In genomic region chr14:55020394-55020793, GRCm38 (mm10) we compare ENCODE assay signal across 28 mouse cellular contexts. TPM values are rescaled to one million over a fixed set of nuclear protein-coding genes. Genes with fewer than 3 reads are reported as not detected.
DNase-seq lines count a peak whose midpoint lies in the region; ATAC-seq lines count a peak whose summit lies in the region.
"Had no signal": no experiment of that assay in that cellular context is flagged by ENCODE, and none has a peak within 500 bp of the region (broad histone marks: within the 10 kb centered on the region; RNA-seq: fewer than 3 reads in every experiment).

No protein-coding gene starts in this region.

- no peaks in the 10 kb centered on the region for H3K9me3 ChIP-seq in forebrain, embryonic 14.5 days (replicated peaks; ENCODE audit: control insufficient read depth, low read length)
- H3K9me3 ChIP-seq in forebrain, embryonic 16.5 days (ENCODE audit: control insufficient read depth, low read length) = no peaks in the 10 kb centered on the region
- H3K9me3 ChIP-seq in midbrain, embryonic 11.5 days (ENCODE audit: control insufficient read depth, low read length) = no peaks in the 10 kb centered on the region
- H3K9me3 ChIP-seq in midbrain, embryonic 13.5 days = no peaks in the 10 kb centered on the region
- H3K9me3 ChIP-seq in neural tube, embryonic 11.5 days (ENCODE audit: control insufficient read depth, low read length) = no peaks in the 10 kb centered on the region
- H3K9me3 ChIP-seq: embryonic facial prominence, embryonic 10.5 days; embryonic facial prominence, embryonic 13.5 days; forebrain, embryonic 12.5 days; hindbrain, embryonic 12.5 days had no signal

- no peaks in the 10 kb centered on the region for H3K27me3 ChIP-seq in forebrain, embryonic 14.5 days (replicated peaks; ENCODE audit: control insufficient read depth, insufficient read depth, low read length)
- H3K27me3 ChIP-seq in forebrain, embryonic 16.5 days (replicated peaks; ENCODE audit: control insufficient read depth, insufficient read depth, low read length) = no peaks in the 10 kb centered on the region
- no peaks in the 10 kb centered on the region for H3K27me3 ChIP-seq in midbrain, embryonic 11.5 days (ENCODE audit: control insufficient read depth, insufficient read depth, low read length)
- no peaks in the 10 kb centered on the region for H3K27me3 ChIP-seq in midbrain, embryonic 13.5 days
- no peaks in the 10 kb centered on the region for H3K27me3 ChIP-seq in neural tube, embryonic 11.5 days (ENCODE audit: control insufficient read depth, insufficient read depth, low read length)
- H3K27me3 ChIP-seq: embryonic facial prominence, embryonic 13.5 days; forebrain, embryonic 12.5 days had no signal

- ATAC-seq in forebrain, embryonic 14.5 days = no peak
- no peak for ATAC-seq in forebrain, embryonic 16.5 days
- ATAC-seq in midbrain, embryonic 11.5 days (ENCODE audit: low FRiP score) = peak; percentile 54
- no peak; the same call in 1 of the 2 replicates for ATAC-seq in midbrain, embryonic 13.5 days
- peak; percentile 46 for ATAC-seq in neural tube, embryonic 11.5 days (ENCODE audit: insufficient read depth, low FRiP score, low TSS enrichment)
- ATAC-seq: CD4-positive, CD25-positive, alpha-beta regulatory T cell, adult 4 months; forebrain, postnatal 0 days; hindbrain, embryonic 16.5 days; inflammation-experienced regulatory T-cells, adult 6 months had no signal

- H3K4me2 ChIP-seq in forebrain, embryonic 14.5 days (ENCODE audit: low read length) = no peak overlapping the region
- no peak overlapping the region for H3K4me2 ChIP-seq in forebrain, embryonic 16.5 days (ENCODE audit: low read length)
- no peak overlapping the region for H3K4me2 ChIP-seq in midbrain, embryonic 11.5 days
- no peak overlapping the region for H3K4me2 ChIP-seq in midbrain, embryonic 13.5 days (replicated peaks)
- H3K4me2 ChIP-seq in neural tube, embryonic 11.5 days (ENCODE audit: low read depth) = no peak overlapping the region
- H3K4me2 ChIP-seq: embryonic facial prominence, embryonic 13.5 days; forebrain, embryonic 12.5 days; heart, embryonic 11.5 days; hindbrain, embryonic 12.5 days had no signal

- 0 out of 2 replicates have a peak overlapping the region, but pooled peaks have one; percentile 13 for H3K9ac ChIP-seq in forebrain, embryonic 14.5 days (ENCODE audit: low read length)
- H3K9ac ChIP-seq in forebrain, embryonic 16.5 days (replicated peaks; ENCODE audit: low read depth, low read length) = no peak overlapping the region
- no peak overlapping the region for H3K9ac ChIP-seq in midbrain, embryonic 11.5 days (ENCODE audit: low read length)
- H3K9ac ChIP-seq in midbrain, embryonic 13.5 days (replicated peaks) = no peak overlapping the region
- H3K9ac ChIP-seq in neural tube, embryonic 11.5 days (ENCODE audit: low read length) = no peak overlapping the region
- H3K9ac ChIP-seq: embryonic facial prominence, embryonic 13.5 days; forebrain, embryonic 12.5 days; forebrain, postnatal 0 days; hindbrain, embryonic 12.5 days had no signal

- 64% methylated on average over 9 of the region's 9 CpGs for WGBS in forebrain, embryonic 14.5 days
- WGBS in forebrain, embryonic 16.5 days = 64% methylated on average over 9 of the region's 9 CpGs
- 29% methylated on average over 9 of the region's 9 CpGs for WGBS in midbrain, embryonic 11.5 days
- 23% methylated on average over 9 of the region's 9 CpGs for WGBS in midbrain, embryonic 13.5 days
- 74% methylated on average over 9 of the region's 9 CpGs for WGBS in neural tube, embryonic 11.5 days

- no peak overlapping the region for H3K4me3 ChIP-seq in forebrain, embryonic 14.5 days (ENCODE audit: low read depth, low read length)
- no peak overlapping the region for H3K4me3 ChIP-seq in forebrain, embryonic 16.5 days (replicated peaks; ENCODE audit: low read length)
- H3K4me3 ChIP-seq in midbrain, embryonic 11.5 days (ENCODE audit: low read depth, low read length) = no peak overlapping the region
- H3K4me3 ChIP-seq in midbrain, embryonic 13.5 days (replicated peaks) = no peak overlapping the region
- H3K4me3 ChIP-seq in neural tube, embryonic 11.5 days (ENCODE audit: low read depth, low read length) = no peak overlapping the region
- H3K4me3 ChIP-seq: embryonic facial prominence, embryonic 10.5 days; embryonic facial prominence, embryonic 13.5 days; erythroblast, embryonic 14.5 days; forebrain, embryonic 12.5 days; gastrocnemius, adult 2 months; hindbrain, embryonic 12.5 days had no signal

- H3K27ac ChIP-seq in forebrain, embryonic 14.5 days (ENCODE audit: low read depth, low read length) = no peak overlapping the region
- no peak overlapping the region for H3K27ac ChIP-seq in forebrain, embryonic 16.5 days (ENCODE audit: low read length)
- H3K27ac ChIP-seq in midbrain, embryonic 11.5 days (ENCODE audit: low read depth, low read length) = no peak overlapping the region
- no peak overlapping the region for H3K27ac ChIP-seq in midbrain, embryonic 13.5 days
- H3K27ac ChIP-seq in neural tube, embryonic 11.5 days (ENCODE audit: low read depth, low read length) = no peak overlapping the region
- H3K27ac ChIP-seq: embryonic facial prominence, embryonic 10.5 days; embryonic facial prominence, embryonic 13.5 days; forebrain, embryonic 12.5 days; gastrocnemius, adult 2 months; hindbrain, embryonic 12.5 days had no signal

- peaks cover 69% of the 10 kb centered on the region for H3K36me3 ChIP-seq in forebrain, embryonic 14.5 days (ENCODE audit: control insufficient read depth, insufficient read depth, low read length)
- H3K36me3 ChIP-seq in forebrain, embryonic 16.5 days (ENCODE audit: control insufficient read depth, insufficient read depth) = peaks cover 19% of the 10 kb centered on the region
- H3K36me3 ChIP-seq in midbrain, embryonic 11.5 days (ENCODE audit: control insufficient read depth, insufficient read depth, low read length) = peaks cover 9% of the 10 kb centered on the region
- peaks cover 41% of the 10 kb centered on the region for H3K36me3 ChIP-seq in midbrain, embryonic 13.5 days
- peaks cover 7% of the 10 kb centered on the region for H3K36me3 ChIP-seq in neural tube, embryonic 11.5 days (ENCODE audit: control insufficient read depth, insufficient read depth, low read length)

- DNase-seq in forebrain, embryonic 14.5 days (ENCODE audit: low spot score) = no peak
- peak; percentile 90 for DNase-seq in midbrain, embryonic 11.5 days (ENCODE audit: low spot score, missing footprints)
- DNase-seq in neural tube, embryonic 11.5 days (ENCODE audit: low spot score) = no peak
- DNase-seq in neural tube, embryonic 10.5 days (ENCODE audit: extremely low spot score, low spot score) = no peak
- DNase-seq: adrenal gland, adult 2 months; adrenal gland, postnatal 14 days; cerebellum, adult 11-12 months; cerebellum, adult 8-10 months; cerebellum, postnatal 14 days; forebrain, postnatal 0 days; gastrocnemius, adult 2 months; gastrocnemius, postnatal 14 days; heart, adult 11 months had no signal

- H3K4me1 ChIP-seq in forebrain, embryonic 14.5 days (ENCODE audit: control insufficient read depth, insufficient read depth, low read length) = peaks cover 4% of the 10 kb centered on the region
- H3K4me1 ChIP-seq in forebrain, embryonic 16.5 days (replicated peaks; ENCODE audit: control insufficient read depth, insufficient read depth, low read length) = peaks cover 4% of the 10 kb centered on the region
- peaks cover 5% of the 10 kb centered on the region; the same call in 1 of the 2 replicates for H3K4me1 ChIP-seq in midbrain, embryonic 11.5 days (ENCODE audit: control insufficient read depth, insufficient read depth, low read length)
- H3K4me1 ChIP-seq in midbrain, embryonic 13.5 days (replicated peaks) = peaks cover 14% of the 10 kb centered on the region
- no peaks in the 10 kb centered on the region for H3K4me1 ChIP-seq in neural tube, embryonic 11.5 days (ENCODE audit: control insufficient read depth, insufficient read depth, low read length)
- H3K4me1 ChIP-seq: embryonic facial prominence, embryonic 13.5 days had no signal

RNA-seq across cellular contexts. Expression of gene Ngdn, which starts 5.1 kb away (rescaled TPM):
- 64.1 and 72.0 TPM in 2 replicates for polyA plus RNA-seq in forebrain, embryonic 14.5 days (2014; fragmentation: Nextera tagmentation; extraction: Ambion mirVana)
- 58.8 and 61.2 TPM in 2 replicates for polyA plus RNA-seq in forebrain, embryonic 16.5 days (2015; fragmentation: Nextera tagmentation; extraction: Ambion mirVana)
- polyA plus RNA-seq in midbrain, embryonic 11.5 days (2014; fragmentation: Nextera tagmentation; extraction: Ambion mirVana) = 85.0 and 85.9 TPM in 2 replicates
- 60.4 and 62.7 TPM in 2 replicates for polyA plus RNA-seq in midbrain, embryonic 13.5 days (2015; fragmentation: Nextera tagmentation; extraction: Ambion mirVana)
- 83.9 and 92.4 TPM in 2 replicates for polyA plus RNA-seq in neural tube, embryonic 11.5 days (2014; fragmentation: Nextera tagmentation; extraction: Ambion mirVana)

RNA-seq across cellular contexts. Expression of gene Myh7, which starts 26.0 kb away (rescaled TPM):
- 5.4 and 6.5 TPM in 2 replicates for polyA plus RNA-seq in forebrain, embryonic 14.5 days (2014; fragmentation: Nextera tagmentation; extraction: Ambion mirVana)
- polyA plus RNA-seq in forebrain, embryonic 16.5 days (2015; fragmentation: Nextera tagmentation; extraction: Ambion mirVana) = 6.9 and 7.4 TPM in 2 replicates
- polyA plus RNA-seq in midbrain, embryonic 11.5 days (2014; fragmentation: Nextera tagmentation; extraction: Ambion mirVana) = 0.52 and 1.1 TPM in 2 replicates
- polyA plus RNA-seq in midbrain, embryonic 13.5 days (2015; fragmentation: Nextera tagmentation; extraction: Ambion mirVana) = 4.6 and 5.3 TPM in 2 replicates
- 15.1 and 15.6 TPM in 2 replicates for polyA plus RNA-seq in neural tube, embryonic 11.5 days (2014; fragmentation: Nextera tagmentation; extraction: Ambion mirVana)
- polyA plus RNA-seq: adrenal gland, adult 2 months; CD4-positive, CD25-positive, alpha-beta regulatory T cell, adult 4 months; erythroblast, embryonic 14.5 days; inflammation-experienced regulatory T-cells, adult 6 months had no signal

RNA-seq across cellular contexts. Expression of gene Gm17428, which starts 43.7 kb away (rescaled TPM):
- not detected in 2 replicates for polyA plus RNA-seq in forebrain, embryonic 14.5 days (2014; fragmentation: Nextera tagmentation; extraction: Ambion mirVana)
- not detected in 2 replicates for polyA plus RNA-seq in forebrain, embryonic 16.5 days (2015; fragmentation: Nextera tagmentation; extraction: Ambion mirVana)
- polyA plus RNA-seq in midbrain, embryonic 11.5 days (2014; fragmentation: Nextera tagmentation; extraction: Ambion mirVana) = not detected in 2 replicates
- polyA plus RNA-seq in midbrain, embryonic 13.5 days (2015; fragmentation: Nextera tagmentation; extraction: Ambion mirVana) = not detected in 2 replicates
- polyA plus RNA-seq in neural tube, embryonic 11.5 days (2014; fragmentation: Nextera tagmentation; extraction: Ambion mirVana) = not detected in 2 replicates
- polyA plus RNA-seq: adrenal gland, adult 2 months; C2C12; CD4-positive, CD25-positive, alpha-beta regulatory T cell, adult 4 months; embryonic facial prominence, embryonic 10.5 days; embryonic facial prominence, embryonic 13.5 days; erythroblast, embryonic 14.5 days; forebrain, embryonic 12.5 days; forebrain, postnatal 0 days; frontal cortex, adult 2 months; heart, embryonic 11.5 days; heart, embryonic 14.5 days; heart, postnatal 0 days; hindbrain, embryonic 12.5 days; hindbrain, embryonic 16.5 days; inflammation-experienced regulatory T-cells, adult 6 months had no signal

RNA-seq across cellular contexts. Expression of gene Myh6, which starts 53.7 kb away (rescaled TPM):
- 0.91 and 1.2 TPM in 2 replicates for polyA plus RNA-seq in forebrain, embryonic 14.5 days (2014; fragmentation: Nextera tagmentation; extraction: Ambion mirVana)
- 0.65 and 0.99 TPM in 2 replicates for polyA plus RNA-seq in forebrain, embryonic 16.5 days (2015; fragmentation: Nextera tagmentation; extraction: Ambion mirVana)
- polyA plus RNA-seq in midbrain, embryonic 11.5 days (2014; fragmentation: Nextera tagmentation; extraction: Ambion mirVana) = 0.51 TPM in 1 of 2 replicates, not detected in the other
- polyA plus RNA-seq in midbrain, embryonic 13.5 days (2015; fragmentation: Nextera tagmentation; extraction: Ambion mirVana) = 0.75 and 1.3 TPM in 2 replicates
- 3.2 and 4.7 TPM in 2 replicates for polyA plus RNA-seq in neural tube, embryonic 11.5 days (2014; fragmentation: Nextera tagmentation; extraction: Ambion mirVana)
- polyA plus RNA-seq: adrenal gland, adult 2 months; CD4-positive, CD25-positive, alpha-beta regulatory T cell, adult 4 months; erythroblast, embryonic 14.5 days; inflammation-experienced regulatory T-cells, adult 6 months had no signal

Comparison
In these comparisons a context has a peak if more than half of its experiments do, and no peak if none do; other contexts are left out.
1. ATAC-seq: peak in midbrain, embryonic 11.5 days (single experiment) and neural tube, embryonic 11.5 days (single experiment); none in forebrain, embryonic 14.5 days (single experiment), forebrain, embryonic 16.5 days (single experiment) and midbrain, embryonic 13.5 days (single experiment).